Mouse (Mus musculus) olfactory bulb, adult 2 months (tissue): ENCODE data around the gene Sbp.

ENCODE experiments used
- CTCF ChIP-seq: fragments of 200-500 bp; IDR thresholded peaks from 2 replicates; pipeline ENCODE4 v1.5.1; 2012; ENCODE audit warnings: low read depth, mild to moderate bottlenecking, low read length, moderate library complexity; ENCODE audit not compliant: insufficient read depth
- POLR2A ChIP-seq: fragments of 200-500 bp; IDR thresholded peaks from 2 replicates; pipeline ENCODE4 v1.6.1; 2012; ENCODE audit warnings: mild to moderate bottlenecking, low read depth, low read length, moderate library complexity; ENCODE audit not compliant: insufficient read depth

DNA sequence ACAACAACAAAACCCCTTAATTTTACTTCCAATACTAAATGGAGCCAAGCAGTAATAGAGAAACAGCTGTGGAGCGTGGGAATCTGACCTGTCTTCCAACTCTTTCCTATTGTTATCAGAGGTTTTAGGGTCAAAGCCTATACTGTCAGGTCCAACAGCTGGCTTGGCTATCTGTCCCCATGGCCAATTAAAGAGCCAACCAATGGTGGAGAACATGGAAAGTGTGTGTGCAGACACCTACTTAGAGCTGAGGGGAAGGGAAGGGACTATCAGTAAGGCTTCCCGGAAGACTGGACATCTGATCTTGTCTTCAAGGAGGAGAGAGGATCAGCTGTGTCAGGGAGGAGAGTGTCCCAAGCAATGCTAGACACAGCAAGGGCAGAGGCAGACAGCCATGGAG, 7.6 kb downstream of the Sbp start:
- TF ChIP-seq CTCF: no peak
- no peak for TF ChIP-seq POLR2A
